In genomic region chr7:24082457-24083235, GRCm38 (mm10) we compare ENCODE assay signal across 8 mouse cellular contexts. TPM values are rescaled to one million over a fixed set of nuclear protein-coding genes. Genes with fewer than 3 reads are reported as not detected.
A peak's percentile ranks its signal among the peaks of the same experiment; 100 is the strongest.
DNase-seq lines count a peak whose midpoint lies in the region; ATAC-seq lines count a peak whose summit lies in the region.

No protein-coding gene starts in this region.

- WGBS in embryonic facial prominence, embryonic 15.5 days, result 40% methylated on average over 15 of the region's 15 CpGs

- peak overlapping the region; percentile 54 for H3K4me3 ChIP-seq in embryonic facial prominence, embryonic 15.5 days (replicated peaks)

- H3K4me1 ChIP-seq in embryonic facial prominence, embryonic 15.5 days, result peaks cover 23% of the 10 kb centered on the region

- H3K27ac ChIP-seq in embryonic facial prominence, embryonic 15.5 days (replicated peaks), result peak overlapping the region; percentile 75

- H3K9me3 ChIP-seq in embryonic facial prominence, embryonic 15.5 days (replicated peaks), result 0 out of 2 replicates have a peak, but pooled peaks cover 4% of the 10 kb centered on the region

- peaks cover 22% of the 10 kb centered on the region for H3K36me3 ChIP-seq in embryonic facial prominence, embryonic 15.5 days

- DNase-seq in layer of hippocampus, adult 9-11 months, result peak; percentile 11
- DNase-seq in layer of hippocampus, adult 11-12 months (ENCODE audit: low spot score), result no peak
- DNase-seq in MN1 (ENCODE audit: low spot score), result peak; percentile 79
- no peak for DNase-seq in kidney, adult 11 months

- no peak for ATAC-seq in embryonic facial prominence, embryonic 15.5 days (ENCODE audit: insufficient number of reproducible peaks, low FRiP score, low TSS enrichment, low read depth)
- ATAC-seq in inflammation-experienced regulatory T-cells, adult 6 months, result peak; percentile 11
- ATAC-seq in megakaryocyte-erythroid progenitor cell, adult 5-6 weeks (replicated peaks; ENCODE audit: low FRiP score, low TSS enrichment, poor library complexity, severe bottlenecking), result peak; percentile 47
- ATAC-seq in monocyte, adult 5-6 weeks (replicated peaks; ENCODE audit: insufficient number of reproducible peaks, low FRiP score, low TSS enrichment, poor library complexity, severe bottlenecking), result no peak

- peak overlapping the region; percentile 77 for H3K4me2 ChIP-seq in embryonic facial prominence, embryonic 15.5 days (replicated peaks)

- no peaks in the 10 kb centered on the region for H3K27me3 ChIP-seq in embryonic facial prominence, embryonic 15.5 days

- peak overlapping the region; percentile 39 for H3K9ac ChIP-seq in embryonic facial prominence, embryonic 15.5 days

RNA-seq across cellular contexts. Expression of gene Zfp180, which starts 0.9 kb away (rescaled TPM):
- polyA plus RNA-seq in embryonic facial prominence, embryonic 15.5 days (2015; fragmentation: Nextera tagmentation; extraction: Ambion mirVana), result 19.4 and 20.3 TPM in 2 replicates
- 10 to 100 TPM; 13.6 to 19.9 (median 17.2) TPM for polyA plus RNA-seq in inflammation-experienced regulatory T-cells, adult 6 months (2017; shearing (Covaris generic))
- total RNA-seq in megakaryocyte-erythroid progenitor cell, adult 5-6 weeks (2014; fragmentation: Nextera tagmentation), result 17.5 and 25.3 TPM in 2 replicates
- total RNA-seq in megakaryocyte-erythroid progenitor cell, adult 5-6 weeks (2017), result 15.8 and 16.0 TPM in 2 replicates
- total RNA-seq in monocyte, adult 5-6 weeks (2017), result 15.0 to 29.2 TPM (median 15.3 TPM) in 3 replicates

RNA-seq across cellular contexts. Expression of gene Zfp112, which starts 29.5 kb away (rescaled TPM):
- 9.8 and 9.9 TPM in 2 replicates for polyA plus RNA-seq in embryonic facial prominence, embryonic 15.5 days (2015; fragmentation: Nextera tagmentation; extraction: Ambion mirVana)
- polyA plus RNA-seq in inflammation-experienced regulatory T-cells, adult 6 months (2017; shearing (Covaris generic)), result 1 to 10 TPM in 1 of 3 experiments, under 1 TPM in 2; 0.44 to 1.1 (median 0.58) TPM
- total RNA-seq in megakaryocyte-erythroid progenitor cell, adult 5-6 weeks (2014; fragmentation: Nextera tagmentation), result 0.20 and 0.22 TPM in 2 replicates
- 0.75 and 1.4 TPM in 2 replicates for total RNA-seq in megakaryocyte-erythroid progenitor cell, adult 5-6 weeks (2017)
- 3.6 to 4.1 TPM (median 3.6 TPM) in 3 replicates for total RNA-seq in monocyte, adult 5-6 weeks (2017)

RNA-seq across cellular contexts. Expression of gene Vmn1r183, which starts 29.6 kb away (rescaled TPM):
- 0.01 TPM in 1 of 2 replicates, not detected in the other for polyA plus RNA-seq in embryonic facial prominence, embryonic 15.5 days (2015; fragmentation: Nextera tagmentation; extraction: Ambion mirVana)
- polyA plus RNA-seq in inflammation-experienced regulatory T-cells, adult 6 months (2017; shearing (Covaris generic)), result under 1 TPM in 1 of 3 experiments, not detected in 2; 0.04 TPM
- not detected in 2 replicates for total RNA-seq in megakaryocyte-erythroid progenitor cell, adult 5-6 weeks (2014; fragmentation: Nextera tagmentation)
- not detected in 2 replicates for total RNA-seq in megakaryocyte-erythroid progenitor cell, adult 5-6 weeks (2017)
- total RNA-seq in monocyte, adult 5-6 weeks (2017), result not detected in 3 replicates

RNA-seq across cellular contexts. Expression of gene Zfp235, which starts 51.3 kb away (rescaled TPM):
- 20.7 and 21.0 TPM in 2 replicates for polyA plus RNA-seq in embryonic facial prominence, embryonic 15.5 days (2015; fragmentation: Nextera tagmentation; extraction: Ambion mirVana)
- 10 to 100 TPM; 14.7 to 18.5 (median 16.5) TPM for polyA plus RNA-seq in inflammation-experienced regulatory T-cells, adult 6 months (2017; shearing (Covaris generic))
- total RNA-seq in megakaryocyte-erythroid progenitor cell, adult 5-6 weeks (2014; fragmentation: Nextera tagmentation), result 8.0 and 8.2 TPM in 2 replicates
- total RNA-seq in megakaryocyte-erythroid progenitor cell, adult 5-6 weeks (2017), result 6.4 and 7.8 TPM in 2 replicates
- 4.9 to 11.2 TPM (median 7.6 TPM) in 3 replicates for total RNA-seq in monocyte, adult 5-6 weeks (2017)

Comparison
In these comparisons a context has a peak if more than half of its experiments do, and no peak if none do; other contexts are left out.
1. DNase-seq: peak in layer of hippocampus, adult 9-11 months (single experiment) and MN1 (single experiment); none in layer of hippocampus, adult 11-12 months (single experiment) and kidney, adult 11 months (single experiment).
2. ATAC-seq: peak in inflammation-experienced regulatory T-cells, adult 6 months (single experiment) and megakaryocyte-erythroid progenitor cell, adult 5-6 weeks (single experiment); none in embryonic facial prominence, embryonic 15.5 days (single experiment) and monocyte, adult 5-6 weeks (single experiment).